Mouse (Mus musculus): ENCODE data around the gene Asxl1. TPM values are rescaled to one million over a fixed set of nuclear protein-coding genes. Genes with fewer than 3 reads are reported as not detected.

Asxl1 gene
- polyA plus RNA-seq, 1 experiment from 2014 or later: 23.7 TPM

DNA sequence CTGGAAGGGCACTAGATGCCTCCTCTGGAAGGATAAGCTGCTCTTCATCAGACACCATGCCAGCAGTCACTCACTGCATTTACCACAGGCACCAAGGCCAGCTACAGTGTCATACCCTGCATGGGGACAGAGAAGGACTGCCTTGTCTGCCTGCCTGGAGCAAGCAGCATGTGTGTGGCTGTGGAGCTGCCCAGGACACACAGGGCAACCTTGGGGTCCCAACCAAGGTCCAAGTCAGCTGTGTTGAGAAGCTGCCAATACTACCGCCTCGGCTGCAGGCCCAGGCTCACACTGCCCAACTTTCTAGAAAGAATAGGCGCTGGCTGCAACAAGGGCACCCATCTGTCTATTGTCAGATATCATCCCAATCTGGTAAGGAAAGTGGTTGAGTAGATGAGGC, 77.5 kb downstream of the Asxl1 start:
- H3K4me2 ChIP-seq (replicated peaks): no peak overlapping the region
- ATAC-seq (ENCODE audit: low FRiP score): no peak
- H3K4me3 ChIP-seq: no peak overlapping the region
- peaks cover 59% of the 10 kb centered on the region for H3K4me1 ChIP-seq
- 89% methylated on average over 3 of the region's 3 CpGs for WGBS
- no peaks in the 10 kb centered on the region for H3K27me3 ChIP-seq
- no peaks in the 10 kb centered on the region for H3K9me3 ChIP-seq (replicated peaks)
- H3K27ac ChIP-seq: no peak overlapping the region
- H3K36me3 ChIP-seq: peaks cover 49% of the 10 kb centered on the region
- H3K9ac ChIP-seq: no peak overlapping the region

DNA sequence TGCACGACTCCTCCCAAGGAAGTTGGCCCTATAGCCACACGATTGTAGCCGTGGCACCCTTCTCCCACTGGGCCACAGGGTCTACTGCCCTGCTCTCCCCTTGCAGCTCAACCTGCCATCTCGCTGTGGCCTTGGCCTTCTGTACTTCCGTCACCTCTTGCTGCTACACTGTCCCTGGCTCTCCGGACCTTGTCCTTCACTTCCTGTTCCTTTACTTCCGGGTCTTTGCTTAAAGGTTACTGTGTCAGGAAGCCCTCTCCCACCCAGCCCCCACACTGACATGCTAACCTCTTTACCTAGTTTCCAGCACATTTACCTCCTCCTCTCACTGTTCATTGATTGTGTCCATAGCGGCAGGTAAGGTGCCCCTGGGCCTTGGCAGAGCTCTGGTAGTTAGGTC, 78.9 kb downstream of the Asxl1 start:
- peak overlapping the region; percentile 25; the same call in 1 of the 2 replicates for H3K27ac ChIP-seq

DNA sequence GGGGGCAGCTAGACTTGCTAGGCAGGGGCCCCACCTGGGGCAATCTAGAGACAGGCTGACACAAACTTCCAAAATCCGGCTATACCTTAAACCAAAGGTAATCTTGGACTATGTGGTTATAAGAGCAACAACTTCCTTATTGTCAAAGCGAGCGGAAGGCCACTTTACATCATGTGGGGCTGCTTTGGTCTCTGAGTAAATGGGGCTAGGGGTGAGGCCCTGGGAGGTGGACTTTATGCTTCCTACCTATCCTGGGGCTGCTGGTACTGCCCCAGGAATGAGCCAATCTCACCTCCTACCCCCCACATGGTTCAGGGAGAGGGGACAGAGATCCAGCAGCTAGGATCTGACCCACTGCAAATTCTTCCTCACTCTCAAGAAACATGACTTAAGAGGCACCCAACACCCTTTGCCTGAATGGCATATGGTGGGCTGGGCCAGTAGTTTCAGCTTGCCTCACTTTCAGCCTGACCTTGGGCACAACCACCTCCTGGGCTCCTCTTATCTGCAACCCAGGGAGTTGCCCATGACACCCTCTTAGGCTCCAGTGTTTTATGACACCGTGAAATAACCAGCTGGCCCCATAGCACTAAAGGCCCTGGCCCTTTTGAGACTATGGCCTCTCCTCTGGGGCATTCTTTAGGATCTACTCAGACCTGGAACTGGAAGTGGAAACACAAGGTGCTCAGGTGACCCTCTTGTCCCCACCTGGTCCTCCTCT, 79.7 kb downstream of the Asxl1 start:
- Histone ChIP-seq H3K4me2 (replicated peaks) (no peak overlapping the region), H3K27ac (peak overlapping the region; percentile 88), H3K9ac (no peak overlapping the region), H3K4me1 (peaks cover 58% of the 10 kb centered on the region), H3K27me3 (no peaks in the 10 kb centered on the region), H3K9me3 (replicated peaks) (no peaks in the 10 kb centered on the region), H3K36me3 (peaks cover 46% of the 10 kb centered on the region), H3K4me3 (no peak overlapping the region)
- WGBS: 83% methylated on average over 4 of the region's 4 CpGs
- no peak for ATAC-seq (ENCODE audit: low FRiP score)

More for the DNA sequence above, 78.9 kb downstream of the Asxl1 start:
- H3K4me1 ChIP-seq: peaks cover 58% of the 10 kb centered on the region
- WGBS: 88% methylated on average over 8 of the region's 8 CpGs
- no peaks in the 10 kb centered on the region for H3K9me3 ChIP-seq (replicated peaks)
- peaks cover 47% of the 10 kb centered on the region for H3K36me3 ChIP-seq
- no peak for ATAC-seq (ENCODE audit: low FRiP score)
- H3K4me3 ChIP-seq: no peak overlapping the region
- no peak overlapping the region for H3K4me2 ChIP-seq (replicated peaks)
- no peaks in the 10 kb centered on the region for H3K27me3 ChIP-seq
- no peak overlapping the region for H3K9ac ChIP-seq

DNA sequence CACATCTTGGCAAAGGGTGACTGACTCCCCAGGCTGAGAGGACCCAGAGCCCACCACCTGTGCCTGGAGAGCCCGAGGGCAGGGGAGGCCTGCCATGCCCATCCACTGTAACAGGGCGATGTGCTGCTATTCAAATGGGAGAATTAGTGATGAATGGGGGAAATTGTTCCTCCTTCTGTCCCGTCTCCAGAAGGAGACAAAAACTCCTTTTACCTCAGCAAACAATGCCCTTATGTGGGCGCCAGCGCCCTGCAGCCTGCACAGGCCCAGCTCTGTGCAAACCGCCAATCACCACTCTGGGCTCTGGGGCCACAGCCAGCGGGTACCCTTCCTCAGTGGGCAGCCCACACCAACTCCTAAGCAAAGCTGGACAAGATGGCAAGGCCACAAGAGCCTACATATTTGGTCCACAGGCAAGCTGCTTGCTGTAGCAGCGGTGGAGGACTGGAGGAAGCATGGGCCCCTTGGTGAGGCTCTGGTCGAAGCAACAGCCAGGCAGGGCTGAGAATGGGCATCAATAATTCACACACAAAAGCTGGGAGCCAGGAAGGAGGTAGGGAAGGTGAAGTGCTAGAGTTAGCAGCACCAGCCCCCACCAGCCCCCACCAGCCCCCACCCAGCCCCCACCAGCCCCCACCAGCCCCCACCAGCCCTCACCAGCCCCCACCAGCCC, 80.5 kb downstream of the Asxl1 start:
- 0 out of 2 replicates have a peak overlapping the region, but pooled peaks have one; percentile 45 for H3K9ac ChIP-seq
- H3K36me3 ChIP-seq: peaks cover 47% of the 10 kb centered on the region
- 8% methylated on average over 9 of the region's 9 CpGs for WGBS
- ATAC-seq (ENCODE audit: low FRiP score): peak; percentile 89
- peak overlapping the region; percentile 88 for H3K27ac ChIP-seq
- peaks cover 58% of the 10 kb centered on the region for H3K4me1 ChIP-seq
- no peaks in the 10 kb centered on the region for H3K9me3 ChIP-seq (replicated peaks)
- H3K4me3 ChIP-seq: no peak overlapping the region
- peak overlapping the region; percentile 13; the same call in 1 of the 2 replicates for H3K4me2 ChIP-seq (replicated peaks)
- no peaks in the 10 kb centered on the region for H3K27me3 ChIP-seq

DNA sequence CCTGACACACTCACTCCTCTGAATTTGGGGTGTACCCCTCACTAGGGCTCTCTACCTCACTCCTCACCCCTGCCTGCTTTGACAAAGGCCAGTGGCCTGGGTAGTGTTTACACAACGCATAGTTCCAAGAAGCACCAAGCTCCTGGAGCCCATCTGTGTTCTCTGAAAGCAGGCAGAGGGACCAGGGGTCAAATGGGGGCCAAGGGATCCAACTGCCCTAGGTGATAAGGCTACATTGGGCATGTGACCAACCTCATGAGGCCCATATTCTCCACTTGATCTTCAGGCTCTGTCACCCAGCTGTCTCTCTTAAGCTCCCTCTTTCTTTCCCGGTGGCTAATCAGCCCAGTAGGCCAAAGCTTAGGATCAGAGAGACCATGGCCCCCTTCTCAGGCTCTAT, 81.3 kb downstream of the Asxl1 start:
- Histone ChIP-seq H3K27ac (peak overlapping the region; percentile 88), H3K4me3 (no peak overlapping the region), H3K27me3 (no peaks in the 10 kb centered on the region), H3K4me2 (replicated peaks) (no peak overlapping the region), H3K9ac (no peak overlapping the region), H3K4me1 (peaks cover 57% of the 10 kb centered on the region), H3K9me3 (replicated peaks) (no peaks in the 10 kb centered on the region), H3K36me3 (peaks cover 55% of the 10 kb centered on the region)
- ATAC-seq (ENCODE audit: low FRiP score): no peak
- WGBS: 16% methylated on average over 2 of the region's 2 CpGs

DNA sequence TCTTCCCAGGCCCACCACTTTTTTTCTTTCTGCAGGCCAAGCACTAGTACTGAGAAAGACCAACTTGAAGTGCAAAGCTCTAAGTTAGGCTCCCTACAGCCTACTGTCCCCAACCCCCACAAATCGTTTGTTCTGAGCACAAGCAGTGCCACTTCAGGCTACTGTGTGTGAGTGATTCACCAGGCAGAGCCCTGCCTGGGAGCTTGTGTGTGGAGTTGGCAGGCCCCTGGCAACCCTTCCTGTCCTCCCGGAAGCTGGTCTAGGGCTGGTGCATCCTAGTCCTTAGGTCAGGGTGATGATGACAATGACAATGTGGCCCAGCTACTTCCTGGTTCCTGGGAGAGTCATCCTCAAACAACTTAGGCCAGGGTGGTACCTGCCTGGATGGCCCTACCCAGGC, 82.9 kb downstream of the Asxl1 start:
- H3K9me3 ChIP-seq (replicated peaks): no peaks in the 10 kb centered on the region
- peak overlapping the region; percentile 26; the same call in 1 of the 2 replicates for H3K27ac ChIP-seq
- H3K36me3 ChIP-seq: peaks cover 66% of the 10 kb centered on the region
- ATAC-seq (ENCODE audit: low FRiP score): no peak
- no peak overlapping the region for H3K4me3 ChIP-seq
- WGBS: 64% methylated on average over 2 of the region's 2 CpGs
- no peaks in the 10 kb centered on the region for H3K27me3 ChIP-seq
- peaks cover 57% of the 10 kb centered on the region for H3K4me1 ChIP-seq
- H3K9ac ChIP-seq: no peak overlapping the region
- no peak overlapping the region for H3K4me2 ChIP-seq (replicated peaks)

DNA sequence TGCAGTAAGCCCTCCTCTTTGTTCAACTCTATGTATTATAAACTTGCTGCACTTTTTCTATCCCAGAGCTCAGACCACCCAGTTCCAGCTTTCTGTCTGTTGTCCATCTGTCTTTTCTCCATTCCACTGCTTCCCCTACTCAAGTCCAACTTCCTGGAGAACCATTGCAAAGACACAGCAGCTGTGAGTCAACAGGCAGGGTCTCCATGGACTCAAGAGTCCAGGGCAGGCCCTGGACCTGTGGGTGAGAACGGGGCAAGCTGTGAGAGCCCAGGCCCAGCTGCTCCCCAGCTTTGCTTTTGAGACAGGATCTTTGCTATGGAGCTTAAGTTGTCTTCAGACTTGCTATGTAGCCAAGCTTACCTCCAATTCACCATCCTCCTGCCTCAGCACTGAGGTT, 84.9 kb downstream of the Asxl1 start:
- Histone ChIP-seq H3K27ac (no peak overlapping the region), H3K9ac (no peak overlapping the region), H3K4me1 (peaks cover 58% of the 10 kb centered on the region), H3K4me3 (no peak overlapping the region), H3K4me2 (replicated peaks) (no peak overlapping the region), H3K36me3 (peaks cover 70% of the 10 kb centered on the region), H3K9me3 (replicated peaks) (no peaks in the 10 kb centered on the region), H3K27me3 (no peaks in the 10 kb centered on the region)
- WGBS: 88% methylated on average over 1 of the region's 1 CpGs
- no peak for ATAC-seq (ENCODE audit: low FRiP score)

DNA sequence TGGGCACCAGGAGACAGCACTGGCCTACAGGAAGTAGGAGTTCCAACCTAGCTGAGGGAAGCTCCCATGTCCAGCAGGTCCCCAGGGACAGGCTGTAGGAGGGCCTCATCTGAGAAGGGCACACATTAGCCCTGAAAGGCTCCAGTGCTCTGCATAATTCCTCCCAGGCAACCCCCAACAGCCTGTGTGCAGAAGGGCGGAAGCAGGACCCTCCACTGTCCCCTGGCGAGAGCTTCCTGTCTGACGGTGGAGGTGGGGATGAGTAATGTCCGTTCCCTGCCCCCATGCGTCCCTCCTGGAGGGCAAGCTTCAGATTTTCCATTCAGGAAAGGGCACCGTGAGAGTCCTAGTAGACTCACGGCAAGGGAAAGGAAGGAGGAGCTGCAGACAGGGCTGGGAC, 86.9 kb downstream of the Asxl1 start:
- no peak overlapping the region for H3K9ac ChIP-seq
- peaks cover 60% of the 10 kb centered on the region for H3K4me1 ChIP-seq
- 23% methylated on average over 7 of the region's 7 CpGs for WGBS
- H3K9me3 ChIP-seq (replicated peaks): no peaks in the 10 kb centered on the region
- no peaks in the 10 kb centered on the region for H3K27me3 ChIP-seq
- ATAC-seq (ENCODE audit: low FRiP score): no peak
- peaks cover 76% of the 10 kb centered on the region for H3K36me3 ChIP-seq
- no peak overlapping the region for H3K4me2 ChIP-seq (replicated peaks)
- H3K4me3 ChIP-seq: no peak overlapping the region
- peak overlapping the region; percentile 9; the same call in 1 of the 2 replicates for H3K27ac ChIP-seq

DNA sequence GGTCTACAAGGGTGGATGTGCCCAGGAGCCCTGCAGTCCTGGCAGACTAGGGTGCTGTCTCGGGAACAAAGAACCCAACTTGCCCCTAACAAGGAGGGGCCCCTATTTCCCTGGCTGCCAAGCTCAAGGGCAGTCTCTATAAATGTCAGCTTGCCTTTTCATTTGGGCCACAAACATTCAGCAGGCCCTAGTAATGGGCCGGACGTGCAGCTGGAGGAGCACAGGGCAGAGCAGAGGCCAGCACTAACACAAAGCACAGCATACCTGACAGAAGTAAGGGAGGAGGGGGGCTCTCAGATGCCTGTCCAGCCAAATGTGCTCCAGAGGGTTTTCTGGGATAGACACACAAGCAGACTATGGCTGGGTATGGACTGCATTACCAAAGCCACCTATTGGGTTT, 88.2 kb downstream of the Asxl1 start:
- Histone ChIP-seq H3K27ac (peak overlapping the region; percentile 12; the same call in 1 of the 2 replicates), H3K27me3 (no peaks in the 10 kb centered on the region), H3K36me3 (peaks cover 69% of the 10 kb centered on the region), H3K4me3 (no peak overlapping the region), H3K4me2 (replicated peaks) (no peak overlapping the region), H3K4me1 (peaks cover 65% of the 10 kb centered on the region), H3K9ac (no peak overlapping the region), H3K9me3 (replicated peaks) (no peaks in the 10 kb centered on the region)
- no peak for ATAC-seq (ENCODE audit: low FRiP score)
- 57% methylated on average over 3 of the region's 3 CpGs for WGBS

DNA sequence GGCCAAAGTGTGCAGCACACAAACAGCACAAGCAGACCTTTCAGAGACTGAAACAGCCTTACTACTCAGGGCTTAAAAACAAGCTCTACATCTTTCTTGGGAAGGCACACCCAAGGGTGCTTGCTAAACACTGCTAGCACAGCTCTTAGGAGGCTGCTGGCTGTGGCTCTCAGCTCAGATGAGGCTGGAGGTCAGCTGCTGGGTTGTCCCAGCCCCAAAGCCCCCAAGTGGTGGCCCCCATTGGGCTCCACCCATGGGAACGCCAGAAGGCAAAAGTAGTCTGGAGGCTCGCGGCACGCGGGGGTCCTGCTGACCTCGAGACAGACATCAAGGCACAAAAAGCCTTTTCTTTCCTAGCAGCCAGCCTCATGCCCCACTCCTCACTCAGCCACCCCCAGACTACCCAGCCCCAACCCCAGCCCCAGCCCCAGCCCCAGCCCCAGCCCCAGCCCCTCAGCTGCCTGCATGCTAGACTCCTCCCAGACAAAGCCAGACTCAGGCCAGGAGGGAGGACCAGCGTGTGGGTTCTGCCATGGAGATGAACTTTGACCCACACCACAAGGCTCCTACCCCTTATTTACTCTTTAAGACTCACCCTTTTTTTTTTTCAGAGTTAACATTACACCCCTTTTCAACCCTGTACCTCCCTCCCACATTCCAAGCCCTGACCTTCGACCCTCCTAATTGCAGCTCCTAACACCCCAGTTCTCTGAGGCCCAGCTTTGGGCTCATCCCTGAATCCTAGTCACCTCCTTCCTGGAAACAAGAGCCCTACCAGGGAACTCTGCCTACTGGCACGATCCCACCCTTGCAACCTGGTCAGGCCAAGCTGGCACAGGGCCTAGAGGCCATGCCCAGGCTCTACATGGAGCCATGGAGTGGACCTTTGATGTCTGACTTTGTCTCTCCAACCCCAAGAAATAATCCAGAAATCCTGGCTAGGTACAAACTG, 89.5 kb downstream of the Asxl1 start:
- peaks cover 71% of the 10 kb centered on the region for H3K4me1 ChIP-seq
- WGBS: 10% methylated on average over 9 of the region's 9 CpGs
- ATAC-seq (ENCODE audit: low FRiP score): peak; percentile 39; the same call in 1 of the 2 replicates
- peak overlapping the region; percentile 13; the same call in 1 of the 2 replicates for H3K9ac ChIP-seq
- peak overlapping the region; percentile 19 for H3K4me2 ChIP-seq (replicated peaks)
- peaks cover 58% of the 10 kb centered on the region for H3K36me3 ChIP-seq
- peak overlapping the region; percentile 67 for H3K27ac ChIP-seq
- no peaks in the 10 kb centered on the region for H3K27me3 ChIP-seq
- H3K4me3 ChIP-seq: no peak overlapping the region
- H3K9me3 ChIP-seq (replicated peaks): no peaks in the 10 kb centered on the region

DNA sequence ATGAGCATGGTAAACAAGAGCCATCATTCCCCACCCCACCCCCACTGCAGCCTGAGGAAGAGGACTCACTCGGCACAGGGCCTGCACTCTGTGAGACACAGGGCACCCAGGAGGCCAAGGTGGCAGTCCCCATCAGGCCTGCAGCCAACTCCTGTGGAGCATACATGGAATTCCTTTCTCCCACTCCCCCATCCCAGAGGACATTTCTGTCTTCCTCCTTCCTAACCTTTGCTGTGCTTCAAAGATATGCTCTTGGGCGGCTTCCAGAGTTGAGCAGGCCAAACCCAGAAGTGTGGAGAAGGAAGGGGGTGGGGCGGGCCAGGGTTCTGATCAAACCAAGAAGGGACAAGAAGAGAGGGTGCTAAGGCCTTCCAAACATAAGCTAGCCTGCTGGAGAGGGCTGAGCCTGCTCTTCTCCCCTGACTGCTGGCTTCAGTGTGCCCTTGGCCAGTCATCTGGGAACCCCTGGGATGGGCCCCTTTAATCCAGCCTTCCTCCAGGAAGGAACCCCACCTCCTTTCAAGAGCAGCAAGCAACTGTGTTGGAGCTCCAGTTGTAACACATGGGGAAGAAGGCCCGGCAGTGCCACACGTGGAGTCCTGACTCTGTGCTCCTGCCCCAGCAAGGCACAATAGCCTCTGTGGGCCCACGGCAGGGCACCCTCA, 91.1 kb downstream of the Asxl1 start:
- peak overlapping the region; percentile 2; the same call in 1 of the 2 replicates for H3K9ac ChIP-seq
- peak overlapping the region; percentile 71 for H3K27ac ChIP-seq
- 32% methylated on average over 6 of the region's 6 CpGs for WGBS
- H3K36me3 ChIP-seq: peaks cover 42% of the 10 kb centered on the region
- peak overlapping the region; percentile 1 for H3K4me2 ChIP-seq (replicated peaks)
- peaks cover 87% of the 10 kb centered on the region for H3K4me1 ChIP-seq
- ATAC-seq (ENCODE audit: low FRiP score): no peak
- H3K27me3 ChIP-seq: no peaks in the 10 kb centered on the region
- H3K4me3 ChIP-seq: peak overlapping the region; percentile 7; the same call in 1 of the 2 replicates
- H3K9me3 ChIP-seq (replicated peaks): no peaks in the 10 kb centered on the region
